Mouse (Mus musculus) liver, postnatal 0 days (tissue): ENCODE results near the gene Haus3.

ENCODE experiments used
- CTCF ChIP-seq: sonication (generic); IDR thresholded peaks from 2 replicates; pipeline ENCODE4 v1.5.1; 2016; ENCODE audit warnings: antibody characterized with exemption, low read depth
- EP300 ChIP-seq: IDR thresholded peaks from 2 replicates; pipeline ENCODE4 v1.6.1; 2016; ENCODE audit warnings: antibody characterized with exemption, low read depth, mild to moderate bottlenecking

- TF ChIP-seq CTCF, result no peak
- TF ChIP-seq EP300, result no peak
Measured at GRCm38 (mm10) chr5:34188856-34189255, 19.5 kb upstream of the Haus3 start.
